Mouse (Mus musculus) forebrain, embryonic 13.5 days (tissue): ENCODE measurements around the gene Tcf7l1. TPM values are rescaled to one million over a fixed set of nuclear protein-coding genes. Genes with fewer than 3 reads are reported as not detected.
A peak's percentile ranks its signal among the peaks of the same experiment; 100 is the strongest.

Experiments used
- ATAC-seq: fragments of 200-750 bp; cut with Nextera tagmentation; 2 replicates; pipeline ENCODE4 v1.8.0; 2017
- H3K27ac ChIP-seq: fragments of 300-500 bp; sonication (generic); 2 replicates; pipeline ENCODE4 v1.5.1; 2015; ENCODE audit warnings: inconsistent platforms, mild to moderate bottlenecking, moderate library complexity
- H3K27me3 ChIP-seq: fragments of 300-500 bp; sonication (generic); 2 replicates; pipeline ENCODE4 v1.6.1; 2015; ENCODE audit warnings: mild to moderate bottlenecking, inconsistent platforms
- H3K36me3 ChIP-seq: fragments of 300-500 bp; sonication (generic); 2 replicates; pipeline ENCODE4 v1.6.1; 2015; ENCODE audit warnings: mild to moderate bottlenecking, inconsistent platforms; ENCODE audit not compliant: poor library complexity, severe bottlenecking
- H3K4me1 ChIP-seq: fragments of 300-500 bp; sonication (generic); 2 replicates; pipeline ENCODE4 v1.6.1; 2015; ENCODE audit warnings: inconsistent platforms
- H3K4me2 ChIP-seq: fragments of 300-500 bp; sonication (generic); 2 replicates; pipeline ENCODE4 v1.6.1; 2015; ENCODE audit warnings: inconsistent platforms, mild to moderate bottlenecking, moderate library complexity
- H3K4me3 ChIP-seq: fragments of 300-500 bp; sonication (generic); 2 replicates; pipeline ENCODE4 v1.5.1; 2015; ENCODE audit warnings: mild to moderate bottlenecking, inconsistent platforms
- H3K9ac ChIP-seq: fragments of 300-500 bp; sonication (generic); 2 replicates; pipeline ENCODE4 v1.6.1; 2015; ENCODE audit warnings: mild to moderate bottlenecking, inconsistent platforms
- H3K9me3 ChIP-seq: fragments of 300-500 bp; sonication (generic); replicated peaks from 2 replicates; pipeline ENCODE4 v1.6.1; 2016; ENCODE audit warnings: inconsistent platforms
- WGBS: fragments of 180-500 bp; shearing (Covaris S2); methylation state at CpG from one replicate; pipeline ENCODE4 v1.1.7; 2015; 5-methylcytosine and 5-hydroxymethylcytosine counted together
- polyA plus RNA-seq: library from polyadenylated mRNA; unstranded; fragments of >200 nt; fragmentation: Nextera tagmentation; extraction: Ambion mirVana; gene quantifications from 2 replicates; pipeline ENCODE4 v1.2.1, GENCODE M21; 2015

The Tcf7l1 gene
- polyA plus RNA-seq, 1 experiment from 2014 or later = 13.8 TPM

DNA sequence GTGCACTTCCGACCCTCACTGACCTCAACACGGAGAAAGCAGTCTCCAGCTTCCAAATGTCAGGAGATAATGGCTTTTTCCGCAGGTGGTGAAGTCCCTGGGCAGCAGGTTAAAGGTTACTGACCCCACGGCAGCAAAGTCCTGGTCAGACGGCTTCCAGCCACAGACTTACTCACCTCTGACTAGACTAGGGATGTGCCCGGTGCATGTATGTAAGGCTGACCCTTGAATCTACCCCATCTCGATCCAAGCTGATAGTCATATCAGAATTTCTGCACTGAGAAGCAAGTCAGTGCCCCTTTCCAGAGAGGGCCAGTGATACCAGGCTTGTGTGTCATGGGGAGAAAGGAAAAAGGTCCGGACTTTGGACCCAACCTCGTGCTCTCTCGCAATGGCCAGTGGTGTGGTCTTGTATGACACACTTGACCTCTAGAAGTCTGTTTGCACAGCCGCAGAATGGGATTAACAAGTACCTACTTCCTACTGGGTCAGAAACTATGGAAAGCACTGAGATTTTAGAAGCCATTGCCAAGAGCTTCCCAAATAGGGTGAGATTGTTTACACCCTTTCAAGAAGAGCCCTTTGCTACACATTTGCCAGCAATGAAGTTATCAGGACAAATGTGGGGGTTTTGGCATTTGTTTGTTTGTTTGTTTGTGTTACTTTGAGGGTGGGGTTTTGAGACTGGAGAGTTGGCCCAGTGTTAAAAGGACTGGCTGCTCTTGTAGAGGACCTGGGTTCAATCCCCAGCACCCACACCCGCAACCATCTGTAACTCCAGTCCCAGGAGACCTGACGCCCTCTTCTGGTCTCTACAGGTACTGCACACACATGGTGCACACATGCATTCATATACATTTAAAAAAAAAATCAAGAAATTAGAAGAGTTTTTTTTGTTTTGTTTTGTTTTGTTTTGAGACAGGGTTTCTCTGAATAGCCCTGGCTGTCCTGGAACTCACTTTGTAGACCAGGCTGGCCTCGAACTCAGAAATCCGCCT is 10.0 kb downstream of the Tcf7l1 start:
- Histone ChIP-seq H3K36me3 (peaks cover 24% of the 10 kb centered on the region), H3K4me2 (no peak overlapping the region), H3K27ac (no peak overlapping the region), H3K9ac (no peak overlapping the region), H3K9me3 (no peaks in the 10 kb centered on the region), H3K4me3 (no peak overlapping the region), H3K27me3 (no peaks in the 10 kb centered on the region), H3K4me1 (peaks cover 4% of the 10 kb centered on the region; the same call in 1 of the 2 replicates)
- 94% methylated on average over 15 of the region's 15 CpGs for WGBS
- ATAC-seq = no peak

DNA sequence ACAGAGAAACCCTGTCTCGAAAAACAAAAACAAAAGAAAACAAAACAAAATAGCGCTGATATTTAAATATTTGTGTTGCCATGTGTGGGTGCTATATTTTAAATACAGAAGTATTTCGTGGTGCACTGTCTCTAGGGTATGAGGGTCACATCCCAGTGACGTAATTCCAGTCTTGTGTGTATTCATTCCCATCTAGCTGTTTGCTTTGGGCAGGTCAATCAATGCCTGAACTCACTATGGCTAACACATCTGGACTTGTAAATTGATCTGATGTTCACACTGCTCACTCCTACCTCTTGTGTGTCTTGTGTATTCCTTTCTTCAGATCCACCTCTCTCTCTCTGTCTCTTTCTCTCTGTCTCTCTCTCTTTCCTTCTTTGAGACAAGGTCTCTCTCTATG is 11.8 kb downstream of the Tcf7l1 start:
- Histone ChIP-seq H3K4me3 (no peak overlapping the region), H3K4me1 (peaks cover 4% of the 10 kb centered on the region; the same call in 1 of the 2 replicates), H3K4me2 (no peak overlapping the region), H3K27me3 (no peaks in the 10 kb centered on the region), H3K27ac (no peak overlapping the region), H3K9ac (no peak overlapping the region), H3K9me3 (no peaks in the 10 kb centered on the region), H3K36me3 (peaks cover 25% of the 10 kb centered on the region)
- WGBS = 95% methylated on average over 4 of the region's 4 CpGs
- no peak for ATAC-seq

DNA sequence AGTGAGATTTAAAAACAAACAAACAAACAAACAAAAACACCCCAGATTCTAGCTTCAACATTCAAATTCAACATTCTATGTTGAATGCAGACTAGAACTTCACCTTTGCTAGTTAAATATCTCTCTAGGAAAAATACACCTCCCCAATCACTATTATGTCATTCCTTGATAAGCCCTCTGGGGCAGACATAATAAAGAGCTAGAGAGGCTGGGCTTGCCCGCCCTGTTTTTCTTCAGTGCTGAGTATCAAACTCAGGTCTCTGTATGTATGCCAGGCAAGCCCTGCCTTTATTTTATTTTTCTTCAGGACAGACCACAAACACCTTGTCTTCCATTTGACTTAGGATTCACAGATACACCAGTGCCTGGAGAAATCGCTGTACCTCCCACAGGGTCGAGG is 14.8 kb downstream of the Tcf7l1 start:
- 45% methylated on average over 3 of the region's 3 CpGs for WGBS
- Histone ChIP-seq H3K4me2 (no peak overlapping the region), H3K9ac (no peak overlapping the region), H3K4me3 (no peak overlapping the region), H3K36me3 (peaks cover 24% of the 10 kb centered on the region), H3K4me1 (peaks cover 11% of the 10 kb centered on the region), H3K27ac (no peak overlapping the region), H3K9me3 (no peaks in the 10 kb centered on the region), H3K27me3 (no peaks in the 10 kb centered on the region)
- ATAC-seq = no peak

DNA sequence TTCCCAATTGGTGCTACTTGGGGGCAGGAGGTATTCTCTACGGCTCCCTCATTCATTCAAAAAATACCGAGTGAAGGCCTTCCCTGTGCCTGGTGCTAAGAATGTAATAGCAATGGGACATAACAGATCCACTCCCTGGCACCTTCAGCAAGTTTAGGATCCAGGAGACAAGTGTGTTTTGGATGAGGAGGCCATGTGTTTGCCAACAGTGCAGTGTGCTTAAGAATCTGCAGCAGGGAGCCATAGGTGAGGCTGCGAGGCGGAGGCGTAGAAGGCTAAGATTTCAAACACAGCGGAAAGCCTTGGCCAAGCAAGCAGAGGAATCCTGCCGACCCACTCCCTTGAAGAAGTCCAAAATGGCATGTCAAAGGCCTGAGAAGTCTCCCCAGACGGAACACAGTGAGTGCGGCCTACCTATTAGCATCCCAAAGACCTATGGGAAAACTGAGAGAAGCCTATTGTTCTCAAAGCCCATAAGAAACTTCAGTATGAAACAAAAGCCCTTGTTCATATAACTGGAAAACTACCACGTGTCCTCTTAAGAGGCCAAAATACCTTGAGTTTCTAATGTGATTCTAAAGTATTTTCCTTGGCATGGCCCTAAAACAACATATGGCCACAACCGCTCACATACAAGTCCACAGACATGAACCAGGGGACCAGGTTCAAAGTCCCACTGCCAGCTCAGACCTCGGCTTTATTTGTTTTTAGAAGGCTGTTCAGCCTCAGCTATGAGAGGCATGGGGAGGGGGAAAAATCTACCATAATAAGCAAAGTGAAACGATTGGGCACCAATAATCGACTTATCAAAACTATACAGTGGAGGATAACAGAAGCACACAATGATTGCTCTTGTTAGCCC is 18.9 kb downstream of the Tcf7l1 start:
- ATAC-seq = no peak
- Histone ChIP-seq H3K27me3 (no peaks in the 10 kb centered on the region), H3K4me3 (no peak overlapping the region), H3K36me3 (0 out of 2 replicates have a peak, but pooled peaks cover 11% of the 10 kb centered on the region), H3K9me3 (no peaks in the 10 kb centered on the region), H3K9ac (no peak overlapping the region), H3K4me1 (peaks cover 45% of the 10 kb centered on the region), H3K27ac (no peak overlapping the region), H3K4me2 (no peak overlapping the region)
- WGBS = 71% methylated on average over 14 of the region's 14 CpGs

DNA sequence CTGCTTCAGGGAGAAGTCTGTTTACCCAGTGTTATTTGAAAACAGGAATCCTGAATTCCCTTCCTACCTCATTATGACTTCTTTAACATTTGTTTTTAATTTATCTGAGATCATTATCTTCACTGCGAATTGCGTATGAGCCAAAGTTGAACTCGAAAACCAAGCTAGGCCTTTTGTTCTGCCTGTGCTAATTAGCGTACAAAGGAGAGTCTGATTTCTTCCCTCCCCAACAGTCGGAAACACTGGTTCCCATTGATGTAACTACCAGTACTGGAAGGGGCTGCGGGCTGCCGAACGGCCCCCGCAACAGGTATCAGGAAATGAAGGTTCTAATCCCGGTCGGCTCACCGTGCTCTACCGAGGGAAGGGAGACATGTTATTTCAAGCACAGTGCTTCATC is 19.7 kb downstream of the Tcf7l1 start:
- Histone ChIP-seq H3K4me2 (no peak overlapping the region; the same call in 1 of the 2 replicates), H3K27me3 (no peaks in the 10 kb centered on the region), H3K36me3 (0 out of 2 replicates have a peak, but pooled peaks cover 11% of the 10 kb centered on the region), H3K27ac (peak overlapping the region; percentile 65; the same call in 1 of the 2 replicates), H3K4me1 (peaks cover 41% of the 10 kb centered on the region), H3K4me3 (no peak overlapping the region), H3K9ac (no peak overlapping the region), H3K9me3 (no peaks in the 10 kb centered on the region)
- ATAC-seq = no peak
- 63% methylated on average over 13 of the region's 13 CpGs for WGBS

DNA sequence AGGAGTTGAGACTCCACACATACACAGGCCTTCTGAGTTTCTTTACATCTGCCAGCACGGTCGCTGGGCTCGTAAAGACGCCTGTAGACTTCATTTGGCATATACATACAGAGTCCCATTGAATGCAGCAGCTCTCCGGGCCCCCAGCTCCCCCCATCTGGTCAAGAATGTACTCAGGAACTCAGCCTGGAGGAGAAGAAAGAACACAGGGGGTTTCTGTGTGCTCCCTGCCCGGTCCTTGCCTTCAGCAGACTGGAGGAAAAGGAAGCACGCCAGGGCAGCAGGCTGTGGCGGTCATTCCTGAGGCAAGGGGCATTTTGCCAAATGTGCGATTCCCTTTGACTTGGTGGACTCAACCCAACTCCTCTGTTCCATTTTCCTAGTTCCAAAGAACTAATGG is 20.2 kb downstream of the Tcf7l1 start:
- no peaks in the 10 kb centered on the region for H3K9me3 ChIP-seq
- H3K36me3 ChIP-seq = 0 out of 2 replicates have a peak, but pooled peaks cover 11% of the 10 kb centered on the region
- ATAC-seq = peak; percentile 41; the same call in 1 of the 2 replicates
- no peak overlapping the region for H3K4me2 ChIP-seq
- H3K4me1 ChIP-seq = peaks cover 42% of the 10 kb centered on the region
- H3K27ac ChIP-seq = peak overlapping the region; percentile 65
- H3K27me3 ChIP-seq = no peaks in the 10 kb centered on the region
- H3K9ac ChIP-seq = no peak overlapping the region
- 53% methylated on average over 9 of the region's 9 CpGs for WGBS
- no peak overlapping the region for H3K4me3 ChIP-seq

DNA sequence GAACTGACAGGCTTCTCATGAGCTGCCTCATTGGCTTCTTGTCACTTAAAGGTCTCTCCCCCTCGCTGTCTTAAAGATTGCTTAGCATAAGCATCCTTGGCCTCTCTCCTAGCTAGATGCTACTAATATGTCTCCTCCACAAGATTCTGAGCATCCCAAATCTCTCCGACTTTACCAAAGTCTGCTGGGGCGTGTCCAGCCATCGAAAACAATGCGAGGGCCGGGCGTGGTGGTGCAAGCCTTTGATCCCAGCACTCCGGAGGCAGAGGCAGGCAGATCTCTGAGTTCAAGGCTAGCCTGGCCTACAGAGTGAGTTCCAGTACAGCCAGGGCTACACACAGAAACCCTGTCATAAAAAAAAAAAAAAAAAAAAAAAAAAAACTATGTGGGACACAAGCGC is 21.0 kb downstream of the Tcf7l1 start:
- Histone ChIP-seq H3K9me3 (no peaks in the 10 kb centered on the region), H3K9ac (no peak overlapping the region), H3K4me3 (no peak overlapping the region), H3K4me1 (peaks cover 45% of the 10 kb centered on the region), H3K27me3 (no peaks in the 10 kb centered on the region), H3K36me3 (0 out of 2 replicates have a peak, but pooled peaks cover 11% of the 10 kb centered on the region), H3K4me2 (no peak overlapping the region), H3K27ac (no peak overlapping the region)
- 97% methylated on average over 9 of the region's 9 CpGs for WGBS
- no peak for ATAC-seq

DNA sequence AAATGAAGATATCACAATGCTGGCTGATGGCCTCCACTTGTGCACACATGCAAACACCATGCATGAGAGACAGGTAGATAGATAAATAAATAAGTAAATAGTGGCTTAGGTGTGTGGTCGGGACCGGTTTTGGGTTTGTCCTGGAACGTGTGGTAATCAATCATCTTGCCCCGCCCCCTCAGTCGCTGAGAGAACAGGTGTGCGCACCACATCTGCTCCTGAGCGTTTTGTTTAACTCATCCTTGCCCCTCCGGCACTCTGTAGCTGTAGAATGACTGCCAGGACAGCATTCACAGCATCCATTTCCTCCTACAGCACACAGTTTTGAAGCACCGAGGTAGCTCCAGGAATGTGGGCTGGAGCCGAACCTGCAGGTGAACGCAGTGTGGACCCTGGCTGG is 25.4 kb downstream of the Tcf7l1 start:
- no peak overlapping the region for H3K9ac ChIP-seq
- H3K9me3 ChIP-seq = no peaks in the 10 kb centered on the region
- H3K27me3 ChIP-seq = no peaks in the 10 kb centered on the region
- ATAC-seq = no peak
- no peak overlapping the region for H3K4me2 ChIP-seq
- no peak overlapping the region for H3K27ac ChIP-seq
- no peaks in the 10 kb centered on the region for H3K36me3 ChIP-seq
- 76% methylated on average over 11 of the region's 11 CpGs for WGBS
- H3K4me1 ChIP-seq = peaks cover 51% of the 10 kb centered on the region
- no peak overlapping the region for H3K4me3 ChIP-seq

DNA sequence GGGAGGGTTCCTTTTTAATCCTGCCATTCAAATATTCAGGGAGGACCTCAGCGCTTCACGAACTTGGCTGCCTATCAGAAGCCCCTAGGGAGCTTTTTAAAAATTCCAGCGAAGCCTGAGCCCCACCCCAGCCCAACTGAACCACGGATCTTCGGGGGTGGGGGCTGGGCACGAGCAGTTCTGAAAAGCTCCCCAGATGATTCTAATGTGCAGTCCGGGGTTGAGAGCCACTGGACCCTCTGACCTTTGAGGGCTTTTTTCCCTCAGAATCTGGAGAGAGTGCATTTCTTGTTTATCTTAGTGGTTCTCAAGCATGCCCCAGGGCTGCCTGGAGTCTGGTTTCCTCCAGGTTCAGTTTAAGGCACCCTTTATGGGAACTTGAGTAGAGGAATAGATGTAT is 27.4 kb downstream of the Tcf7l1 start:
- 12% methylated on average over 7 of the region's 7 CpGs for WGBS
- Histone ChIP-seq H3K4me2 (no peak overlapping the region), H3K36me3 (no peaks in the 10 kb centered on the region), H3K27ac (no peak overlapping the region), H3K9ac (no peak overlapping the region), H3K27me3 (no peaks in the 10 kb centered on the region), H3K9me3 (no peaks in the 10 kb centered on the region), H3K4me3 (no peak overlapping the region), H3K4me1 (peaks cover 41% of the 10 kb centered on the region)
- ATAC-seq = no peak

DNA sequence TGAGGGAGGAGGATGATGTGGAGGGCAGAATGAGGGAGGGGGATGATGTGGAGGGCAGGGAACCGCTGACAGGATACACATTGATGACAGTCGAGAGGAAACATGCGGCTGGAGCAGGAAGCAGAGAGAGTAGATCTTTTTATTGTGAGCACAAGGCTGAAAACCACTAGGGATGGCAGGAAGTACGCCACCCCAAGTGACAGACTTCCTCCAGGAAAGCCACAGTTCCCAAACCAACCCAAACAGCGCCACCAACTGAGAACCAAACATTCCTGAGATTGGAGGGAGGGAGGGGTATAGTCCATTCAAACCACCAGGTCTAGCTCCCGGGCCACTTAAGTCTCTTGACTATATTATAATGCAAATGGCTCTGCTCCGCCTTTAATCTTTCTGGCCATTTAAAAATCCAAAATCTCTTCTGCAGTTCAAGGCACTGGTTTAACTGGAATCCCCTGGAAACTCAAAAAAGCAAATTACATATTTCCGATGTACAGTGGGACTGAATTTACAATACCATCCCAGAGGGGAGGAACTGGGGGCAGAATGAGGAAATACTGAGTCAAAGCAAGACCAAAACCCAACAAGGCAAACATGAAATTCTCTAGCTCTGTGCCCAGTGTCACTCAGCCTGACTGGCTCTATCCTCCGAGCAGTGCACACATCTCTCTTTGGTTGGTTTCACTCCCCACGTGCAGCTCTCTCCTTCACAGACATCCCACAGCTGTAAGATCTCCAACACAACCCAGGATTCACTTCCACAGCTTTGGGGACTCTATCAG is 30.6 kb downstream of the Tcf7l1 start:
- no peak for ATAC-seq
- Histone ChIP-seq H3K4me2 (no peak overlapping the region), H3K4me3 (no peak overlapping the region), H3K27me3 (no peaks in the 10 kb centered on the region), H3K27ac (0 out of 2 replicates have a peak overlapping the region, but pooled peaks have one; percentile 1), H3K36me3 (no peaks in the 10 kb centered on the region), H3K9me3 (no peaks in the 10 kb centered on the region), H3K9ac (no peak overlapping the region), H3K4me1 (peaks cover 48% of the 10 kb centered on the region)
- WGBS = 41% methylated on average over 10 of the region's 10 CpGs

DNA sequence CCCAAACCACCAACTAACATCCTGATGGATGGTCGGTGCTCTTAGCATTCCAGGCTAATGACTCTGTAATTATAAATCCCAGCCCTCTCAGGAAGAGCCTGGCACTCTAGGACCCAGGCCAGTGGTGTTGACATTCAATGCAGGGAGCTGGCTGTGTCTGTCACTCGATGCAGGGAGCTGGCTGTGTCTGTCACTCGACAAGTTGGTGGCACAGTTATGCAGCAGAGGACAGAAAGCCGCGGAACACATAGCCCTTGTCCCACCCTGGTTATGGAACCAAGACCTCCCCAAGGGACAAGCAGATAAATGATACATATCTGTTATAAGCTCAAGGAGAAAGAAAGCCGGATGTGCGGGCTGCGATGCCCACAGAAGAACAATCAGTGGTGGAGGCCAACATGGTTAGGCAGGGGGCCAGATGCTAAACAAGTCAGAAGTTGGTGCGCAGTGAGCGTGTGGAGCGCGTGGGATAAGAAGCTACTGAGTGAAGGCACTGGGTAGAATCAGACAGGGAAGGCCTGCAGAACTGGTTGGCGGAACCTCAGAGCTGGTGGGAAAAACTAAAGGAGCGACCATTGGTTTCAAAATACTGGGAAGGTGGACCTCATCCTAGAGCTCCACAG is 33.7 kb downstream of the Tcf7l1 start:
- H3K4me2 ChIP-seq = no peak overlapping the region
- H3K4me3 ChIP-seq = no peak overlapping the region
- H3K27ac ChIP-seq = peak overlapping the region; percentile 25
- H3K9me3 ChIP-seq = no peaks in the 10 kb centered on the region
- 77% methylated on average over 14 of the region's 14 CpGs for WGBS
- peaks cover 33% of the 10 kb centered on the region for H3K4me1 ChIP-seq
- no peaks in the 10 kb centered on the region for H3K36me3 ChIP-seq
- H3K27me3 ChIP-seq = no peaks in the 10 kb centered on the region
- no peak overlapping the region for H3K9ac ChIP-seq
- 0 out of 2 replicates have a peak, but pooled peaks have one; percentile 43 for ATAC-seq
